Mouse (Mus musculus): ENCODE measurements around the gene Apol9b.

Gene Apol9b

GRCm38 (mm10) chr15:77782449-77783014 lies 53.7 kb downstream of the Apol9b start:
- peak; percentile 93 for DNase-seq

GRCm38 (mm10) chr15:77784039-77784824 lies 55.4 kb downstream of the Apol9b start:
- DNase-seq, result no peak

- no peak for DNase-seq
These were observed 57.0 kb downstream of the Apol9b start for GRCm38 (mm10) chr15:77785807-77786206.

Measured in heart, adult 11 months (tissue).